8 mouse cellular contexts compared by ENCODE assay signal in the genomic region with DNA sequence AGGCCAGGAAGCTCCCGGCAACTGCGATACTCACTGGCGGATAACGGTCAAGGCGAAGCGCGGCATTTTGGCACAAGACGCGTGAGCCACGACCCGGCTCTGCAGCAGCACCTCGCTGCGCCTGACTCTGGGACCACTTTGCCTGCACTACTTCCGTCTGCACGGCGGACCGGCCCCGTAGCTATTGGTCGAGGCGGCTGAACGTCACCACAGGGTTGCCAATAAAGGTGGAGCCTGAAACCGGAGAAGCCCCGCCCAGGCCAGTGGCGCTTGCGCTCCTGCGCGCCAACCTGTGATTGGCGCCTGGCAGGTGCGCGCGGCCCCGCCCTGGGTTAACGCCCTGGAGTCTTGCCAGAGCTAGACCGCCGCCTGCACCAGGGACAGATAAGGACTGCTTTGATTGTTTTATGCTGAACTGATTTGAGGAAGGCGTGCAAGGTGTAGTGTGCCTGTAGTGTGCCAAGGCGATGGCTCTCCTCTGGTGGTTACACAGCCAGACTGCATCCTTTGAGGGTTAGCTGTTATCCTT. TPM values are rescaled to one million over a fixed set of nuclear protein-coding genes. Genes with fewer than 3 reads are reported as not detected.
DNase-seq lines count a peak whose midpoint lies in the region; ATAC-seq lines count a peak whose summit lies in the region.

A gene (minus strand): TSS at position 156 of the 529 bp plus-strand sequence.

- DNase-seq in MEL-GATA-1-ER (ENCODE audit: extremely low read depth, low read depth) = peak; percentile 86
- DNase-seq in cerebellum, adult 8-10 months = peak; percentile 96
- DNase-seq in forelimb bud, embryonic 11.5 days (ENCODE audit: low read depth, low spot score) = peak; percentile 93
- DNase-seq in layer of hippocampus, adult 9-10 months (ENCODE audit: low spot score) = peak; percentile 84
- DNase-seq in ovary, postnatal 10 days (ENCODE audit: low spot score) = peak; percentile 66
- DNase-seq in thymus, postnatal 10 days (ENCODE audit: low spot score in 2 of 2) = peak; percentile 89 to 90

- peak; percentile 98 to 99 for ATAC-seq in hematopoietic stem cell, adult 5-6 weeks (replicated peaks in 1 of 2; ENCODE audit: insufficient read depth in 1 of 2, low FRiP score in 2 of 2, low TSS enrichment in 1 of 2, low read depth in 1 of 2, poor library complexity in 2 of 2, severe bottlenecking in 2 of 2)
- peak; percentile 99 for ATAC-seq in lung, embryonic 16.5 days (ENCODE audit: low read depth)

- no peaks in the 10 kb centered on the region for H3K27me3 ChIP-seq in lung, embryonic 16.5 days (ENCODE audit: control insufficient read depth, insufficient read depth, low read depth, low read length)

- peak within 1 kb of the TSS; percentile 84 for H3K4me2 ChIP-seq in lung, embryonic 16.5 days (ENCODE audit: low read depth, low read length)

- H3K27ac ChIP-seq in lung, embryonic 16.5 days (ENCODE audit: low read length) = no peak within 1 kb of the TSS

- peak within 1 kb of the TSS; percentile 55 for H3K4me3 ChIP-seq in lung, embryonic 16.5 days (ENCODE audit: low read length)

- no peaks in the 10 kb centered on the region for H3K36me3 ChIP-seq in lung, embryonic 16.5 days (ENCODE audit: control insufficient read depth, insufficient read depth, low read length)

- H3K9me3 ChIP-seq in lung, embryonic 16.5 days (ENCODE audit: control insufficient read depth, low read length) = no peaks in the 10 kb centered on the region

- peak within 1 kb of the TSS; percentile 53 for H3K9ac ChIP-seq in lung, embryonic 16.5 days (ENCODE audit: low read length)

- WGBS in lung, embryonic 16.5 days = under 1% methylated on average over 37 of the region's 37 CpGs

- H3K4me1 ChIP-seq in lung, embryonic 16.5 days (replicated peaks; ENCODE audit: control insufficient read depth, insufficient read depth, low read length) = peaks cover 6% of the 10 kb centered on the region

RNA-seq across cellular contexts. Expression of the gene that starts here (rescaled TPM):
- total RNA-seq in hematopoietic stem cell, adult 5-6 weeks (2017) = 3.4 and 3.8 TPM in 2 replicates
- 2.5 and 2.8 TPM in 2 replicates for polyA plus RNA-seq in lung, embryonic 16.5 days (2015; fragmentation: Nextera tagmentation; extraction: Ambion mirVana)
